Mouse (Mus musculus): Measurements from ENCODE around the gene Necab2. TPM values are rescaled to one million over a fixed set of nuclear protein-coding genes. Genes with fewer than 3 reads are reported as not detected.

The Necab2 gene
- 3.1 and 3.5 TPM in 2 replicates for polyA plus RNA-seq (2015; fragmentation: Nextera tagmentation; extraction: Ambion mirVana)

GRCm38 (mm10) chr8:119446211-119446989 lies at the start of gene Necab2:
TSS of gene Necab2 (plus strand) at chr8:119446719.
- Histone ChIP-seq H3K4me2 (replicated peaks) (peak within 1 kb of the TSS; percentile 83), H3K9ac (peak within 1 kb of the TSS; percentile 74), H3K4me3 (peak within 1 kb of the TSS; percentile 71), H3K27ac (no peak within 1 kb of the TSS), H3K4me1 (peaks cover 14% of the 10 kb centered on the region), H3K27me3 (peaks cover 45% of the 10 kb centered on the region), H3K9me3 (no peaks in the 10 kb centered on the region), H3K36me3 (no peaks in the 10 kb centered on the region)
- peak; percentile 68 for ATAC-seq (ENCODE audit: low FRiP score, low read depth)
- WGBS, result 1% methylated on average over 40 of the region's 52 CpGs

- peaks cover 13% of the 10 kb centered on the region for H3K4me1 ChIP-seq
Measured at GRCm38 (mm10) chr8:119398558-119398957, 48.0 kb upstream of the Necab2 start.

GRCm38 (mm10) chr8:119399255-119399654 lies 47.3 kb upstream of the Necab2 start:
- H3K27me3 ChIP-seq, result peaks cover 16% of the 10 kb centered on the region
- H3K27ac ChIP-seq, result no peak overlapping the region
- no peaks in the 10 kb centered on the region for H3K9me3 ChIP-seq
- no peak overlapping the region for H3K9ac ChIP-seq
- H3K4me3 ChIP-seq, result no peak overlapping the region
- H3K4me1 ChIP-seq, result peaks cover 11% of the 10 kb centered on the region
- peaks cover 9% of the 10 kb centered on the region; the same call in 1 of the 2 replicates for H3K36me3 ChIP-seq
- 71% methylated on average over 6 of the region's 6 CpGs for WGBS
- ATAC-seq (ENCODE audit: low FRiP score, low read depth), result no peak
- H3K4me2 ChIP-seq (replicated peaks), result no peak overlapping the region

More at GRCm38 (mm10) chr8:119398558-119398957, 48.0 kb upstream of the Necab2 start:
- H3K9me3 ChIP-seq, result no peaks in the 10 kb centered on the region
- H3K36me3 ChIP-seq, result peaks cover 9% of the 10 kb centered on the region; the same call in 1 of the 2 replicates
- no peak for ATAC-seq (ENCODE audit: low FRiP score, low read depth)
- 80% methylated on average over 9 of the region's 9 CpGs for WGBS
- no peak overlapping the region for H3K27ac ChIP-seq
- no peak overlapping the region for H3K4me3 ChIP-seq
- no peak overlapping the region for H3K9ac ChIP-seq
- H3K27me3 ChIP-seq, result peaks cover 21% of the 10 kb centered on the region
- no peak overlapping the region for H3K4me2 ChIP-seq (replicated peaks)

GRCm38 (mm10) chr8:119400122-119400671 lies 46.3 kb upstream of the Necab2 start:
- H3K9me3 ChIP-seq, result no peaks in the 10 kb centered on the region
- no peak overlapping the region for H3K4me3 ChIP-seq
- ATAC-seq (ENCODE audit: low FRiP score, low read depth), result no peak
- no peak overlapping the region for H3K9ac ChIP-seq
- peaks cover 18% of the 10 kb centered on the region for H3K36me3 ChIP-seq
- H3K27me3 ChIP-seq, result peaks cover 16% of the 10 kb centered on the region
- WGBS, result 80% methylated on average over 9 of the region's 9 CpGs
- no peak overlapping the region for H3K4me2 ChIP-seq (replicated peaks)
- peaks cover 8% of the 10 kb centered on the region for H3K4me1 ChIP-seq
- no peak overlapping the region for H3K27ac ChIP-seq

- Histone ChIP-seq H3K9ac (no peak overlapping the region), H3K27ac (no peak overlapping the region), H3K9me3 (no peaks in the 10 kb centered on the region), H3K4me2 (replicated peaks) (no peak overlapping the region), H3K4me1 (peaks cover 1% of the 10 kb centered on the region), H3K4me3 (no peak overlapping the region), H3K27me3 (peaks cover 12% of the 10 kb centered on the region), H3K36me3 (peaks cover 20% of the 10 kb centered on the region)
- WGBS, result 88% methylated on average over 3 of the region's 3 CpGs
- ATAC-seq (ENCODE audit: low FRiP score, low read depth), result no peak
Measured at GRCm38 (mm10) chr8:119400904-119401303, 45.6 kb upstream of the Necab2 start.

GRCm38 (mm10) chr8:119403912-119404311 lies 42.6 kb upstream of the Necab2 start:
- 67% methylated on average over 10 of the region's 10 CpGs for WGBS

GRCm38 (mm10) chr8:119404648-119405047 lies 41.9 kb upstream of the Necab2 start:
- H3K27ac ChIP-seq, result no peak overlapping the region
- ATAC-seq (ENCODE audit: low FRiP score, low read depth), result no peak
- H3K9me3 ChIP-seq, result no peaks in the 10 kb centered on the region
- 93% methylated on average over 5 of the region's 5 CpGs for WGBS
- H3K36me3 ChIP-seq, result peaks cover 43% of the 10 kb centered on the region
- H3K4me3 ChIP-seq, result no peak overlapping the region
- no peak overlapping the region for H3K4me2 ChIP-seq (replicated peaks)
- H3K4me1 ChIP-seq, result no peaks in the 10 kb centered on the region
- H3K9ac ChIP-seq, result no peak overlapping the region
- 0 out of 2 replicates have a peak, but pooled peaks cover 3% of the 10 kb centered on the region for H3K27me3 ChIP-seq

More at GRCm38 (mm10) chr8:119403912-119404311, 42.6 kb upstream of the Necab2 start:
- H3K27me3 ChIP-seq, result 0 out of 2 replicates have a peak, but pooled peaks cover 3% of the 10 kb centered on the region
- no peaks in the 10 kb centered on the region for H3K9me3 ChIP-seq
- H3K27ac ChIP-seq, result no peak overlapping the region
- H3K4me2 ChIP-seq (replicated peaks), result no peak overlapping the region
- peaks cover 35% of the 10 kb centered on the region for H3K36me3 ChIP-seq
- H3K9ac ChIP-seq, result no peak overlapping the region
- H3K4me1 ChIP-seq, result no peaks in the 10 kb centered on the region
- H3K4me3 ChIP-seq, result no peak overlapping the region
- ATAC-seq (ENCODE audit: low FRiP score, low read depth), result no peak

GRCm38 (mm10) chr8:119408311-119408710 lies 38.2 kb upstream of the Necab2 start:
- no peak for ATAC-seq (ENCODE audit: low FRiP score, low read depth)
- WGBS, result 86% methylated on average over 8 of the region's 8 CpGs
- no peak overlapping the region for H3K4me2 ChIP-seq (replicated peaks)
- no peak overlapping the region for H3K9ac ChIP-seq
- H3K4me3 ChIP-seq, result no peak overlapping the region
- peaks cover 52% of the 10 kb centered on the region for H3K36me3 ChIP-seq
- no peak overlapping the region for H3K27ac ChIP-seq
- H3K4me1 ChIP-seq, result peaks cover 4% of the 10 kb centered on the region; the same call in 1 of the 2 replicates
- H3K9me3 ChIP-seq, result no peaks in the 10 kb centered on the region
- peaks cover under 1% of the 10 kb centered on the region; the same call in 1 of the 2 replicates for H3K27me3 ChIP-seq

GRCm38 (mm10) chr8:119412037-119412734 lies 34.3 kb upstream of the Necab2 start:
- H3K9ac ChIP-seq, result no peak overlapping the region
- 0 out of 2 replicates have a peak overlapping the region, but pooled peaks have one; percentile 60 for H3K4me2 ChIP-seq (replicated peaks)
- no peak overlapping the region for H3K4me3 ChIP-seq
- H3K27ac ChIP-seq, result no peak overlapping the region
- H3K36me3 ChIP-seq, result peaks cover 40% of the 10 kb centered on the region
- H3K9me3 ChIP-seq, result no peaks in the 10 kb centered on the region
- 55% methylated on average over 10 of the region's 10 CpGs for WGBS
- H3K4me1 ChIP-seq, result peaks cover 7% of the 10 kb centered on the region; the same call in 1 of the 2 replicates
- H3K27me3 ChIP-seq, result peaks cover 24% of the 10 kb centered on the region
- no peak for ATAC-seq (ENCODE audit: low FRiP score, low read depth)

GRCm38 (mm10) chr8:119412735-119413498 lies 33.6 kb upstream of the Necab2 start:
- peak overlapping the region; percentile 24; the same call in 1 of the 2 replicates for H3K4me3 ChIP-seq
- H3K4me1 ChIP-seq, result peaks cover 7% of the 10 kb centered on the region; the same call in 1 of the 2 replicates
- H3K9ac ChIP-seq, result peak overlapping the region; percentile 58
- peak; percentile 79 for ATAC-seq (ENCODE audit: low FRiP score, low read depth)
- H3K27ac ChIP-seq, result no peak overlapping the region
- peak overlapping the region; percentile 60 for H3K4me2 ChIP-seq (replicated peaks)
- no peaks in the 10 kb centered on the region for H3K9me3 ChIP-seq
- peaks cover 35% of the 10 kb centered on the region for H3K36me3 ChIP-seq
- 13% methylated on average over 18 of the region's 18 CpGs for WGBS
- H3K27me3 ChIP-seq, result peaks cover 24% of the 10 kb centered on the region

GRCm38 (mm10) chr8:119413605-119414004 lies 32.9 kb upstream of the Necab2 start:
- ATAC-seq (ENCODE audit: low FRiP score, low read depth), result no peak
- Histone ChIP-seq H3K36me3 (peaks cover 28% of the 10 kb centered on the region), H3K9ac (no peak overlapping the region), H3K27ac (no peak overlapping the region), H3K4me3 (no peak overlapping the region), H3K4me1 (peaks cover 7% of the 10 kb centered on the region; the same call in 1 of the 2 replicates), H3K9me3 (no peaks in the 10 kb centered on the region), H3K4me2 (replicated peaks) (no peak overlapping the region), H3K27me3 (peaks cover 24% of the 10 kb centered on the region)
- 84% methylated on average over 10 of the region's 10 CpGs for WGBS
